Mouse (Mus musculus): ENCODE measurements around the gene Tmem39a.

DNA sequence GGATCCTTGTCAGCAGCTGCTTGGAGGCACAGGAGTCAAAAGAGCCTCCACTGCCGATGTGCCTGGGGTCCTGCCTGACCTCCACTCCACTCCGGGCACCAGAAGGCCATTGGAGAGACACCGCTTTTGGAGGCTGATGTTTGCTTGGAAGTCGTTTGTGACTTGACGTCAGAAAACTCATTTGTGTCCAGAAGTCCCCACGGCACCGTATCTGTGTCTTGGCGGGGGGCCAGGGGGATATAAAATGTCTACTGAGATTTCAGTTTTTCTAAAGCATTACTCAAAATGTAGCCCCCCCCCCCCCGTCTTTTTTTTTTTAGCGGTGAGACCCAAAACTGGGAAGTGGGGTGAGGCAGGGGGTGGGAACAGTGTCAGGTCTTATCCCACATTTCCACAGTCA is 78.6 kb downstream of the Tmem39a start:
- TF ChIP-seq CTCF (conservative IDR thresholded peaks at IDR 0.05 in 1 of 2, IDR thresholded peaks at IDR 0.05 in 1 of 2; ENCODE audit: low read depth in 2 of 2, low read length in 2 of 2) (no peak), POLR2A (IDR thresholded peaks at IDR 0.05; ENCODE audit: low read depth, low read length) (no peak)
